Mouse (Mus musculus): ENCODE results near the gene Stpg2. TPM values are rescaled to one million over a fixed set of nuclear protein-coding genes. Genes with fewer than 3 reads are reported as not detected.

The Stpg2 gene
- polyA plus RNA-seq, 1 experiment = not detected

DNA sequence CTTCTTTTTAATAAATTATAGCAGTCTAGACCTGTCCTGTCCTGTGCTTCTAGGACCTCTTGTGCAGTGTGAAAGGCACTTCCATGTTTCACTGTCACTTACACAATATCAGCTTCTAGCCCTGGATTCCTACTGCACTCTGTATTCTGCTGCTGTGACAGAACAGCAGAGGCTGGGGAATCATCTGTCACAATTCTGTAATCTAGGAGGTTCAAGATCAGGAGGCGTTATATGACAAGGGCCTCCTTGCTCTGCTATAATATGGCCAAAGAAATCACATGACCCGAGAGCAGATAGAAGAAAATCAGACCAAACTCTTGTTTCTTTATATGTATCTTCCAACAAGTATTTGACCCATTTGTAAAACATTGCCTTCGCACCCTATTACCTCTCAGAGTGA, 175.0 kb downstream of the Stpg2 start:
- TF ChIP-seq GATA1 (IDR thresholded peaks at IDR 0.05; ENCODE audit: low read length) = no peak
- TF ChIP-seq TAL1 (IDR thresholded peaks at IDR 0.05; ENCODE audit: low read length) = no peak
- no peak overlapping the region for H3K4me3 ChIP-seq (replicated peaks)
- H3K36me3 ChIP-seq (ENCODE audit: control insufficient read depth) = no peaks in the 10 kb centered on the region
- H3K4me1 ChIP-seq (ENCODE audit: control insufficient read depth) = no peaks in the 10 kb centered on the region
- no peaks in the 10 kb centered on the region; the same call in 1 of the 2 replicates for H3K9me3 ChIP-seq (ENCODE audit: control insufficient read depth, low read length)
- H3K27me3 ChIP-seq (ENCODE audit: control insufficient read depth) = no peaks in the 10 kb centered on the region

- Histone ChIP-seq H3K27me3 (ENCODE audit: control insufficient read depth) (no peaks in the 10 kb centered on the region), H3K4me1 (ENCODE audit: control insufficient read depth) (no peaks in the 10 kb centered on the region), H3K9me3 (ENCODE audit: control insufficient read depth, low read length) (peaks cover 10% of the 10 kb centered on the region), H3K36me3 (ENCODE audit: control insufficient read depth) (no peaks in the 10 kb centered on the region), H3K4me3 (replicated peaks) (no peak overlapping the region)
- TF ChIP-seq TAL1 (IDR thresholded peaks at IDR 0.05; ENCODE audit: low read length) (no peak), GATA1 (IDR thresholded peaks at IDR 0.05; ENCODE audit: low read length) (no peak)
Measured at GRCm38 (mm10) chr3:139397077-139397865, 191.8 kb downstream of the Stpg2 start.

DNA sequence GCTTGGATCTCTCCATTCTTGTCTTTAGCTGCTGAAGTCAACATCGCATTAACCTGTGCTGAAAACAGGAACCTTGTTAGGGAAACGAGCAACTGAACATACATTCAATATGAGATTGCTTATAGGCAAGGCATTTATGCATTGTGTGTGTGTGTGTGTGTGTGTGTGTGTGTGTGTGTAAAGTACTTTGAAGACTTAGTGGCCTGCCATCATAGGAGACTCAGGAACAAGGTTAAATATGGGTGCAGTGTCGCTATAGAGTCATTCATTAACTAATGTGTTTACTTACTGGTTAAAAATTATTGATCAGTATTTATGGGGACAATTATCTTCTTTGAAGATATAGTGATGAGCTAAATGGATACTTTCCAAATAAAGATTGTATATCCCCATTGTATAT, 199.2 kb downstream of the Stpg2 start:
- H3K9me3 ChIP-seq (ENCODE audit: control insufficient read depth, low read length) = peaks cover 7% of the 10 kb centered on the region
- H3K27me3 ChIP-seq (ENCODE audit: control insufficient read depth) = no peaks in the 10 kb centered on the region
- no peaks in the 10 kb centered on the region for H3K4me1 ChIP-seq (ENCODE audit: control insufficient read depth)
- TF ChIP-seq TAL1 (IDR thresholded peaks at IDR 0.05; ENCODE audit: low read length) (no peak), GATA1 (IDR thresholded peaks at IDR 0.05; ENCODE audit: low read length) (no peak)
- H3K36me3 ChIP-seq (ENCODE audit: control insufficient read depth) = no peaks in the 10 kb centered on the region
- H3K4me3 ChIP-seq (replicated peaks) = no peak overlapping the region

- Histone ChIP-seq H3K4me3 (replicated peaks) (no peak overlapping the region), H3K4me1 (ENCODE audit: control insufficient read depth) (no peaks in the 10 kb centered on the region), H3K27me3 (ENCODE audit: control insufficient read depth) (no peaks in the 10 kb centered on the region), H3K36me3 (ENCODE audit: control insufficient read depth) (no peaks in the 10 kb centered on the region), H3K9me3 (ENCODE audit: control insufficient read depth, low read length) (peaks cover 18% of the 10 kb centered on the region)
- TF ChIP-seq GATA1 (IDR thresholded peaks at IDR 0.05; ENCODE audit: low read length) (no peak), TAL1 (IDR thresholded peaks at IDR 0.05; ENCODE audit: low read length) (no peak)
Measured at GRCm38 (mm10) chr3:139419142-139419541, 213.6 kb downstream of the Stpg2 start.

- no peaks in the 10 kb centered on the region for H3K27me3 ChIP-seq (ENCODE audit: control insufficient read depth)
- H3K9me3 ChIP-seq (ENCODE audit: control insufficient read depth, low read length) = peaks cover 4% of the 10 kb centered on the region; the same call in 1 of the 2 replicates
- no peaks in the 10 kb centered on the region for H3K36me3 ChIP-seq (ENCODE audit: control insufficient read depth)
- H3K4me3 ChIP-seq (replicated peaks) = no peak overlapping the region
- TF ChIP-seq GATA1 (IDR thresholded peaks at IDR 0.05; ENCODE audit: low read length) (no peak), TAL1 (IDR thresholded peaks at IDR 0.05; ENCODE audit: low read length) (no peak)
- H3K4me1 ChIP-seq (ENCODE audit: control insufficient read depth) = no peaks in the 10 kb centered on the region
Measured at GRCm38 (mm10) chr3:139442170-139442569, 236.7 kb downstream of the Stpg2 start.

GRCm38 (mm10) chr3:139495939-139496338, 290.4 kb downstream of the Stpg2 start:
- H3K4me1 ChIP-seq (ENCODE audit: control insufficient read depth) = no peaks in the 10 kb centered on the region
- no peak overlapping the region for H3K4me3 ChIP-seq (replicated peaks)
- H3K36me3 ChIP-seq (ENCODE audit: control insufficient read depth) = no peaks in the 10 kb centered on the region
- H3K9me3 ChIP-seq (ENCODE audit: control insufficient read depth, low read length) = peaks cover 4% of the 10 kb centered on the region; the same call in 1 of the 2 replicates
- no peak for TF ChIP-seq TAL1 (IDR thresholded peaks at IDR 0.05; ENCODE audit: low read length)
- no peak for TF ChIP-seq GATA1 (IDR thresholded peaks at IDR 0.05; ENCODE audit: low read length)
- no peaks in the 10 kb centered on the region for H3K27me3 ChIP-seq (ENCODE audit: control insufficient read depth)

GRCm38 (mm10) chr3:139502216-139502615, 296.7 kb downstream of the Stpg2 start:
- no peaks in the 10 kb centered on the region for H3K4me1 ChIP-seq (ENCODE audit: control insufficient read depth)
- H3K36me3 ChIP-seq (ENCODE audit: control insufficient read depth) = no peaks in the 10 kb centered on the region
- TF ChIP-seq TAL1 (IDR thresholded peaks at IDR 0.05; ENCODE audit: low read length) (no peak), GATA1 (IDR thresholded peaks at IDR 0.05; ENCODE audit: low read length) (no peak)
- peaks cover 2% of the 10 kb centered on the region; the same call in 1 of the 2 replicates for H3K9me3 ChIP-seq (ENCODE audit: control insufficient read depth, low read length)
- H3K27me3 ChIP-seq (ENCODE audit: control insufficient read depth) = no peaks in the 10 kb centered on the region
- H3K4me3 ChIP-seq (replicated peaks) = no peak overlapping the region

DNA sequence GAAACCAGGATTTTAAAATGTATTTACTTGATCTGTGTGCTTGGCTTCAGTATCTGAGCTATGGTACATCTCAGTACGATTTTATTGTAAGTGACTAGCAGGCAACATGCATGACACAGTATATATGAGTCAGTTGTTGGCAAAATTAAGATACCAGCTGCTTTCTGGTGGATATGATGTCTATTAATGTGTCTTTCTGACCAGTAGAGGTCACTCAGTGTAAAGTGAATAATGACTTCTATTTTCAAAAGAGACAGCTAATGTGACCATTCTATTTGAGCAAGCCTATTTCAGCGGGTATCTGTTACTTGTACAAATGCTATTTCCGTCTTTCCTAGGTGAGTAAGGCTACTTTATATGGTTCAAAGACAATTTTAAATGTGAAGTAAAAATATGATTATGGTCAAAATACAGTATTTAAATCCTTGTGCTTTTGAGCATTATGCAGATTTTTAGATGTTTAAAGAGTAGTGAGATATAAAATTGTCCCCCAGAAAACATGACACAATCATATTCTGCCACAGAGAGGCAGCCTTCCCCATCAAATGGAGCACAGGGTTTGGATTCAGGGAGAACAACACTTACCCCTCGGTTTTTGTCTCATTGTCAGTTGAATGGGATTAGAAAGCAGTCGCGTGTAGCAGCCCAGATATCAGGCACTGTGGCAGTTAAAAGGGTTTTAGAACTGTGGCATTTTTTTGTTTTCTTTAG, 303.9 kb downstream of the Stpg2 start:
- TF ChIP-seq GATA1 (IDR thresholded peaks at IDR 0.05; ENCODE audit: low read length) = no peak
- TF ChIP-seq TAL1 (IDR thresholded peaks at IDR 0.05; ENCODE audit: low read length) = no peak
- H3K4me1 ChIP-seq (ENCODE audit: control insufficient read depth) = no peaks in the 10 kb centered on the region
- H3K27me3 ChIP-seq (ENCODE audit: control insufficient read depth) = no peaks in the 10 kb centered on the region
- no peaks in the 10 kb centered on the region for H3K36me3 ChIP-seq (ENCODE audit: control insufficient read depth)
- no peak overlapping the region for H3K4me3 ChIP-seq (replicated peaks)
- no peaks in the 10 kb centered on the region for H3K9me3 ChIP-seq (ENCODE audit: control insufficient read depth, low read length)

DNA sequence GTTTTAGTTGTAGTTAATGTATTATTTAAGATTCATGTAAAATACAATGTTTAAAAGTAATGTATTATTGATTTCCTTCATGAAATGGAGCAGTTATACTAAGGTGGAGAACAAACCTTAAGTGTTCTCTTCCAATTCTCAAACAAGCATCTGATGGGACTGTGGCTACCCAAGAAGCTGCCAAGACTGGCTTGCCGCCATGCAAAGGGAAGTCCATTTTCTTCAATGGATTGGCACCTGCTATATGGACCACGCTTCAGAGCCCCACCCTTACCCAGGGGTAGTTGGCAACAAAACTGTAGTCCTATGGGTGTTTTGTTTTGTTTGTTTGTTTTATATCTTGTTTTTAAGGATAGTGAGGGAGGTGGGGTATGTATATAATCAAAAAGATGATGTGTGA, 373.0 kb downstream of the Stpg2 start:
- TF ChIP-seq TAL1 (IDR thresholded peaks at IDR 0.05; ENCODE audit: low read length) (no peak), GATA1 (IDR thresholded peaks at IDR 0.05; ENCODE audit: low read length) (no peak)

More for the DNA sequence above, 373.0 kb downstream of the Stpg2 start:
- Histone ChIP-seq H3K4me1 (ENCODE audit: control insufficient read depth) (no peaks in the 10 kb centered on the region), H3K27me3 (ENCODE audit: control insufficient read depth) (no peaks in the 10 kb centered on the region), H3K36me3 (ENCODE audit: control insufficient read depth) (no peaks in the 10 kb centered on the region), H3K9me3 (ENCODE audit: control insufficient read depth, low read length) (peaks cover 3% of the 10 kb centered on the region; the same call in 1 of the 2 replicates), H3K4me3 (replicated peaks) (no peak overlapping the region)

Data from erythroblast, embryonic 14.5 days (primary cell).